Mouse (Mus musculus) lung, postnatal 0 days (tissue): ENCODE measurements at regions not wholly inside any gene's neighbourhood (a gene's known extent, or its start where the extent isn't known, plus 50 kb on each side); places are given as distances from the start of the nearest gene placed in this dataset.

Source experiments
- CTCF ChIP-seq: IDR thresholded peaks from 2 replicates; pipeline ENCODE4 v1.5.1; 2016; ENCODE audit warnings: antibody characterized with exemption, mild to moderate bottlenecking
- EP300 ChIP-seq: IDR thresholded peaks from 2 replicates; pipeline ENCODE4 v1.6.1; 2016; ENCODE audit warnings: antibody characterized with exemption, mild to moderate bottlenecking, control low read depth

DNA sequence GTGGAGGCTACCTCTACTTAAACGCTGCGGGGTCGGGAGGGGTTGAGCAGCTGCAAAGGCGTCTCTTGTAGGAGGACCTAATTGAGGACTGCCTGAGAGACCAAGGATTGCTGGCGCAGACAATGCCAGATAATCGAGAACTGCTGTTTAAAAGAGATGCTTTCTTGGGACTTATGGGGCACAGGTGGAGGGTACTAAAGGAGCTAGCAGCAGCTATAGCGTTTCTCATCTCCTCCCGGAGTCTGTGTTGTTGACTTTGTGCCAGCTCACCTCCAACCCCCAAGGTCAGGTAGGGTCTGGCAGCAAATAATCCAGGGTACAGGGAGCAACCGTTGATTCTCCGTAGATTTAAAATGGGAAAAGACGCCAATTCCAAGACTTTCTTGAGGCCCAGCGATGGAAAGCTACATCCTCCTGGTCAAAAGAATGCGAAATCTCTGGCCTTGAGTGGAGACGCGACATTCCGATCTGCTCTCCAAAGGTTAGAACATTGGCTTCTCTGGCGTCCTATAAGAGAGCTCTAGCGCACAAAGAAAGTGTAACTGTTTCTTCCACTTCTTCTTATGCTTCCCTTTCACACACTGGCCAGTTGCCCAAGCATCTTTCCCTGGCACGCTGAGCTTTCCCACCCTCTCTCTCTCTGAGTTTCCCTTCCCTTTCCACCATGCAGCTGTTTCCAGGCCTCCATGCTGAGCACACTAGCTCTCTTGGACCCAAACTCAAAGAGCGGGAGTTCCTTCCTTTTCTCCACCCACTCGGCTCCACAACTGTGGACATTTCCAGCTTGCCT lies 295.3 kb upstream of the Atp2b1 start:
- TF ChIP-seq CTCF (no peak), EP300 (peak; percentile 38; the same call in 1 of the 2 replicates)
